17 mouse cellular contexts compared by ENCODE assay signal in genomic region chr10:85555193-85555592, GRCm38 (mm10).
DNase-seq lines count a peak whose midpoint lies in the region; ATAC-seq and TF ChIP-seq lines count a peak whose summit lies in the region.
"Had no signal": no experiment of that assay in that cellular context is flagged by ENCODE, and none has a peak within 500 bp of the region (broad histone marks: within the 10 kb centered on the region; RNA-seq: fewer than 3 reads in every experiment).

No protein-coding gene starts in this region.

- POLR2A ChIA-PET in Patski (lab: Charles Lee): interaction anchor here (0.7 kb wide), 1 partner anchor 100 kb away, joined by 3 read pairs; no protein-coding TSS in a partner anchor

- CTCF ChIA-PET in Patski (lab: Charles Lee): interaction anchor here (0.9 to 1.5 kb wide), 2 partner anchors 15 to 96 kb away, joined by 3 read pairs; no protein-coding TSS in a partner anchor

- H3K27ac ChIP-seq in left cerebral cortex, adult 2 months: no peak overlapping the region
- H3K27ac ChIP-seq: forebrain, embryonic 13.5 days; gastrocnemius, adult 2 months; hindbrain, embryonic 14.5 days; neural tube, embryonic 12.5 days had no signal

- H3K27me3 ChIP-seq in Patski: no peaks in the 10 kb centered on the region
- H3K27me3 ChIP-seq: forebrain, embryonic 13.5 days; neural tube, embryonic 12.5 days had no signal

- ATAC-seq in Patski: no peak
- ATAC-seq: activated CD4-positive, CD25-positive, alpha-beta regulatory T cell, adult 4 months; forebrain, embryonic 13.5 days; midbrain, embryonic 16.5 days had no signal

- intact Hi-C loops in left cerebral cortex, adult 2 months (cut with DNase I): no loop called here

- TF ChIP-seq CTCF in left cerebral cortex, adult 2 months (IDR thresholded peaks at IDR 0.05): peak; percentile 53
- peak; percentile 46 for TF ChIP-seq CTCF in Patski (IDR thresholded peaks at IDR 0.05)

- in situ Hi-C loops in Patski (cut with MboI; ENCODE audit: low pct_unique_long_range_greater_than_20kb): no loop called here

- DNase-seq in cerebellum, postnatal 14 days: peak; percentile 29 to 33
- DNase-seq in cerebellum, postnatal 4 days (ENCODE audit: low spot score in 2 of 2): no peak
- DNase-seq in left cerebral cortex, adult 2 months (ENCODE audit: extremely low spot score in 1 of 2, low spot score in 2 of 2): no peak
- no peak for DNase-seq in left cerebral cortex, adult 9 months (ENCODE audit: low spot score in 2 of 2)
- DNase-seq in 3T3-L1 (ENCODE audit: low read depth, low spot score): peak; percentile 2
- DNase-seq in Patski (ENCODE audit: low read depth, low spot score): no peak
- no peak for DNase-seq in spleen, postnatal 4 days (ENCODE audit: low spot score in 2 of 2)
- no peak for DNase-seq in layer of hippocampus, adult 18-20 months (ENCODE audit: low spot score in 2 of 2)
- DNase-seq: adrenal gland, postnatal 25 days; gastrocnemius, adult 2 months; right cerebral cortex, postnatal 4 days; thymus, adult 18-20 months had no signal

- no peak overlapping the region for H3K4me3 ChIP-seq in left cerebral cortex, adult 2 months
- H3K4me3 ChIP-seq: forebrain, embryonic 13.5 days; gastrocnemius, adult 2 months; neural tube, embryonic 12.5 days had no signal

Comparison
In these comparisons a context has a peak if more than half of its experiments do, and no peak if none do; other contexts are left out.
1. DNase-seq: peak in cerebellum, postnatal 14 days (2 of 2) and 3T3-L1 (single experiment); none in cerebellum, postnatal 4 days (0 of 2), left cerebral cortex, adult 2 months (0 of 2), left cerebral cortex, adult 9 months (0 of 2), Patski (single experiment), spleen, postnatal 4 days (0 of 2) and layer of hippocampus, adult 18-20 months (0 of 2).